Mouse (Mus musculus) forelimb bud, embryonic 11.5 days (tissue): ENCODE data around the gene Pmel.
"Not testable (repeated sequence)": the region's sequence is repeated elsewhere in the genome, so short reads cannot be mapped to it uniquely, and the experiment has no call there.

ENCODE experiments used
- DNase-seq: peaks from one replicate; pipeline ENCODE4 v3.0.0-alpha.2; 2012; ENCODE audit warnings: low read depth, low spot score

The Pmel gene

GRCm38 (mm10) chr10:128702328-128703007, 1.5 kb upstream of the Pmel start:
- no peak for DNase-seq

GRCm38 (mm10) chr10:128704491-128705316, 709 bp downstream of the Pmel start, which contains the start of gene Cdk2:
Cdk2 (minus strand) TSS chr10:128705031.
- peak; percentile 91 for DNase-seq

GRCm38 (mm10) chr10:128705317-128705693, 1.3 kb downstream of the Pmel start:
- no peak for DNase-seq

- DNase-seq: not testable (repeated sequence)
These were observed 7.3 kb downstream of the Pmel start for GRCm38 (mm10) chr10:128711318-128711717.

GRCm38 (mm10) chr10:128715559-128716537, 11.9 kb downstream of the Pmel start:
- DNase-seq: no peak

- not testable (repeated sequence) for DNase-seq
These were observed 21.5 kb downstream of the Pmel start for GRCm38 (mm10) chr10:128725466-128725865.

GRCm38 (mm10) chr10:128728059-128728458, 24.1 kb downstream of the Pmel start:
- DNase-seq: no peak

GRCm38 (mm10) chr10:128731002-128731433, 27.0 kb downstream of the Pmel start:
- DNase-seq: peak; percentile 59

- DNase-seq: no peak
These were observed 28.0 kb downstream of the Pmel start for GRCm38 (mm10) chr10:128731992-128732391.

GRCm38 (mm10) chr10:128737435-128737834, 33.4 kb downstream of the Pmel start:
- DNase-seq: no peak

- no peak for DNase-seq
These were observed 36.3 kb downstream of the Pmel start for GRCm38 (mm10) chr10:128740296-128740695.

- DNase-seq: no peak
These were observed 38.6 kb downstream of the Pmel start for GRCm38 (mm10) chr10:128742616-128743015.

- DNase-seq: no peak
These were observed 39.2 kb downstream of the Pmel start for GRCm38 (mm10) chr10:128743235-128743634.

GRCm38 (mm10) chr10:128743791-128744191, 39.8 kb downstream of the Pmel start:
- peak; percentile 35 for DNase-seq

GRCm38 (mm10) chr10:128744211-128744610, 40.2 kb downstream of the Pmel start:
- DNase-seq: no peak

- DNase-seq: no peak
These were observed 40.9 kb downstream of the Pmel start, which contains the start of gene Dgka for GRCm38 (mm10) chr10:128744680-128745601. Dgka (minus strand) TSS chr10:128744855.

GRCm38 (mm10) chr10:128745946-128746613, 42.1 kb downstream of the Pmel start:
- no peak for DNase-seq

GRCm38 (mm10) chr10:128746972-128747645, 43.1 kb downstream of the Pmel start:
- DNase-seq: no peak

- DNase-seq: peak; percentile 75
These were observed 43.8 kb downstream of the Pmel start, which contains the start of gene Pym1 for GRCm38 (mm10) chr10:128747646-128748251. Pym1 (plus strand) TSS chr10:128747889.
